Mouse (Mus musculus) embryo, embryonic 11.5 days (tissue): ENCODE measurements at regions not wholly inside any gene's neighbourhood (a gene's known extent, or its start where the extent isn't known, plus 50 kb on each side); places are given as distances from the start of the nearest gene placed in this dataset.
A peak's percentile ranks its signal among the peaks of the same experiment; 100 is the strongest.

Experiments used
- DNase-seq: peaks from one replicate; pipeline ENCODE4 v3.0.0-alpha.2; 2012; ENCODE audit warnings: low read depth, low spot score

DNA sequence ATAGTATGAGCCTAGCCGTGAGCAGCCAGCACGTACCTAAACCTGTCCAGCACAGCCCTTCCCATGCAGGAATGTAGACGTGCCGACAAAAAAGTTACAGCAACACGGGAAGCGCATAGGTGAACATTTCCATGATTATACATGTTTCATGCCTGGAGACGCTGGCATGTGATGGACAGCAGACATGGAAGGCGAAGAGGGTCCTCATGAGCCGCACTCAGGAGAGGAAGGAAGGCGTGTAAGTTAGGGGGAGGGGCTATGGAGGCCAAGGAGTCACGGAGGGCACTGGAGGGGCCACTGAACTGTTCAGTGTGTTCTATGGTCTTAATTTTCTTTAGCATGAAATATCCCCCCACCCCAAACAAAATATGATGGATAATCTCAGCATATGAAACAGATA is 257.2 kb downstream of the Cog6 start:
- DNase-seq = no peak

- DNase-seq = no peak
These were observed 258.5 kb downstream of the Cog6 start for GRCm38 (mm10) chr3:52758561-52758960.

GRCm38 (mm10) chr3:52756816-52757215 is 260.2 kb downstream of the Cog6 start:
- no peak for DNase-seq

DNA sequence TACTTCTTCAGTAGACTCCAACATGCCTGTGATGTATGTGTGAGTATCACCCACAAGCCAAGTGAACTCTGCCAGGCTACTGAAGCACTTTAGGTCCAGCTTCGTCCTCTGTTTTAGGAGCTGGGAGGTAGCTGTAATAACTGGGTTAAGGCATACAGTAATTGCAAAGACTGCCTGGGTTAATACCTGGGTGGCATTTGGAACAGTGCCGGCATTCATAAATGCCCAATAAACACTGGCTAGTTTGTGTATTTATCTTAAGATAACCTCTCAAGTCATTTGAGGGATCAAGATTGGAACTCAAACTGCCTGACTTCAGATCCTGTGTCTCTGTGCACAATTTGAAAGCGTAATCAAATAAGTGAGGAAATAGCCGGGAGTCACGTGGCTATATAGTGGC is 261.0 kb downstream of the Cog6 start:
- DNase-seq = no peak

DNA sequence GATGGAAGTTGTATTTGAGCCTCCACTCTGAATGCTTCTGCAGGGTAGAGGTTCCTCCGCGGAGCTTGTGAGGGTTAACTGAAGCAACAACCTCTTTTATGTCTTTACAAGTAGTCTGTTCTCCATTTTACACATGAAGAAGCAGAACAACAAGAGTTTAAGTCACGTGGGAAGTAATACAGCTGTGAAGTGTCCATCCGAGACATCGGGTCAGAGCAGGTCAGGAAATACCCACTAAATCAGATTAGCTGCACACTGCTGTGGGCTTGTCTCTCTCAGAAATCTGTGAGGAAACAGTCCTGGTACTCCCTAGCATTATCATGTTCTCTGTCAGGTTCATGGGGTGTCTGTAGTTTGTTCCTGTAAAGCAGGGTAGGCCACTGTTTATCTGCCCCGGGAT is 262.1 kb downstream of the Cog6 start:
- DNase-seq = peak; percentile 14

- DNase-seq = no peak
These were observed 262.6 kb downstream of the Cog6 start for GRCm38 (mm10) chr3:52754401-52754800.

- DNase-seq = no peak
These were observed 270.1 kb downstream of the Cog6 start for GRCm38 (mm10) chr3:52746917-52747316.

DNA sequence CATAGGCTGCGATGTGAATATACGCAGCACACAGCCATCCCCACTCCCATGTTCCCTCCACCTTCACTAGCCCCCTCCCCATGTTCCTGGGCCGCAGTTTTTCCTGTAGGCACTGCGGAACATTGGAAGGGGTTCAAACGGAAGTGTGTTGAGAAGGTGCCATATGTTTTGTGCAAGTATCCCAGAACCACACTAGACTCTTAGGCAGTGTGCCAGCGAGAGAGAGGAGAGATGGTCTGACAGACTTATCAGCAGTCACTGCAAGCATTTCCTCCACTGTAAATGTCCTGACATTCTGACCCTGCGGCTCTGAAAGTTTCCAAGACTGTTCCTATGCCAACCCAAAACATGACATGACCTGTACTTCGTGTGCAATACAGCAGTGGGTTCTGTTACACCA is 272.7 kb downstream of the Cog6 start:
- no peak for DNase-seq

DNA sequence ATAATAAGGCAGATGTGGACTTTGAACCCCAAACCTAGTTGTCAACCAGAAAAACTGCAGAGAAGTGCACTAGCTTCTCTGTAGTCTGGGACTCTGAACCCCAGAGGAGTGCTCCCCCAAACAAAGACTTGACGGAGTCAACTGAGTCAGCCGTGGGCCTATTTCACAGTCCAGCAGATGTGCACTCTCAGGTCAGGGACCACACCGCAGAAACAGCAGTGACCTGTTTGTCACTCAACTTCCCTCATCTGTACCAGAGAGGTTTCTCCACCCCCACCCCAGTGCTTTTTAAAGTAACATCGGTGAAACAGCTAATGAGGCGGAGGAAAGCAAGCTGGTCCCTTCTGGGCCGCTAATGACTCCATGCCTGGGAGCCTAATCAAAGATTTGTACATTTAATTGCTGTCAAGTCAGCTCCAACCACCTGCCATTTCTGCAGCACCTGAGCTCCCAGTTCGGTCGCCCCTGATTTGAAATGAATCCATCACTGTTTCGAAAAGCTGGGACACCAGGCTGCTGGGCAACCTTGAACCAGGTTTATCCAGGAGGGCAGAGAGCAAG is 276.5 kb downstream of the Cog6 start:
- DNase-seq = no peak

DNA sequence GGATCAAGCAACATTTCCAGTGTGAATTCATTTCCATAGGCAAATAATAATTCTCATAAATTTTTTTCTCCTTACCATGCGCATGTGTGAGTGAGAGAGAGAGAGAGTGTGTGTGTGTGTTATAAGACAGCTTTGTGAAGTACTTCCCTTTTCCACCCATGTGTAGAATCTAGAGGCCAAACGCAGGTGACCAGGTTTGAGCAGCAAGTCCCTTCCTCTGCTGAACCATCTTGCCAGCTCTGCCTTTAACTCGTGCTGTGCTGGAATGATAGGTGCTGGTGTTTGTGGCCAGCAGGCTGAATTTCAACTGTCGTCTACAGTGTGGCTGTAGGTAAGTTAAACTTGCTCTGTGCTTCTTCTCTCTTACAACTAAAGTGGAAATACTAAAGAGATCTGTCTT is 277.5 kb downstream of the Cog6 start:
- no peak for DNase-seq

- DNase-seq = no peak
These were observed 278.7 kb downstream of the Cog6 start for GRCm38 (mm10) chr3:52738386-52738785.

- no peak for DNase-seq
These were observed 281.1 kb downstream of the Cog6 start for GRCm38 (mm10) chr3:52735939-52736338.

GRCm38 (mm10) chr3:52731941-52732340 is 285.1 kb downstream of the Cog6 start:
- no peak for DNase-seq

- no peak for DNase-seq
These were observed 285.5 kb downstream of the Cog6 start for GRCm38 (mm10) chr3:52731491-52731890.

DNA sequence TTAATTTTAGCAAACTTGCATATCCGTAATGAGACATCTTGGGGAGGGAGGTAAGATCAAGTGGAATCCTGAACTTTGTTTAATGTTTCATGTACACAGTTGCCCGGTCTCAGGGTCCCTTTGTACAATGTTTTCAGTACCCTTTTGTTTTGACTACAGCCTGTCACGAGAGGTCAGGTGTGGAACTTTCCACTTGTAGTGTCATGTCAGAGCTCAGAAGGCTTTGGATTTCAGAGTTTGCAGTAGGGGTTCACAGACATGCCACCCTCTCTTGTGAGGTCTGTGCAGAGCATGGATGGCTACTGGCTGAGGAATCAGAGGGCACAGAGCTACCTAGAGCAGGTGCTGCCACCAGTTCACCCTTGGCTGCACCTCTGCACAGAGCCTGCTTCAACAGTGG is 287.3 kb downstream of the Cog6 start:
- no peak for DNase-seq

DNA sequence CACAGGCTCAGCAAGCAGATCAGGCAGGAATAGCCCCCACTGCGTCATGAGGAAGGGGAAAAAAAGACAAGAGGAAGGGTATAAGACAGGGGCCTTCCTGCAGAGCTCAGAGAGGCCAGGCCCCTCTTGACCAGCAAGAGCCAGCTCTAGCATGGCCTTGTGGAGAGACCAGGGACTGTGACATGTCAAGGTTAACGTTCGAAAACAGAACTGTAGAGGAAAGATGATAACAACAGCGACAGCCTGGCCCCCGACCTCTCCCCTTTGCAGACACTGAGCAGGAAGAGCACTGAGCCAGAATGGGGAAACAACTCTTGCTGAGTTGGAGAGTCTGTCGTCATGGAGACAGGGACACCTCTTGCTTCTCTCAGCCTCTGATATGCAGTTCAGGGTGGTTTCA is 288.2 kb downstream of the Cog6 start:
- no peak for DNase-seq

GRCm38 (mm10) chr3:52728426-52728825 is 288.6 kb downstream of the Cog6 start:
- no peak for DNase-seq

GRCm38 (mm10) chr3:52724354-52724753 is 292.7 kb downstream of the Cog6 start:
- DNase-seq = no peak

DNA sequence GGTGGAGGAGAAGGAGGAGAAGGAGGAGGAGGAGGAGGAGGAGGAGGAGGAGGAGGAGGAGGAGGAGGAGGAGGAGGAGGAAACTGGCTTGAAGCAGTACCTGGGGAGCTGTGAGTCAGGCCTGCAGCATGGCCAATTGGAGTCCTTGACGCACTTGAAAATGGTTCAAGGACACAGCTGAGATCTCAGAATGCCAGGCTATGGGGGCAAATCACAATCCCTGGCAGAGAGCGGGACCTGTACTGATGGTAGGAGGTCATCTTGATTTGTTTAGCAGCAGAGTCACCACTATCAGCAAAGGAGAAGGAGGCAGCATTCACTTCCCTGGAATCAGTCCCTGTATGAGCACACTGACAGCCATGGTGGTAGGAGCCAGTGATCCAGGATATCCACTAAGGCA is 294.1 kb downstream of the Cog6 start:
- no peak for DNase-seq

- no peak for DNase-seq
These were observed 297.9 kb downstream of the Cog6 start for GRCm38 (mm10) chr3:52719181-52719580.

- no peak for DNase-seq
These were observed 299.7 kb downstream of the Cog6 start for GRCm38 (mm10) chr3:52717324-52717723.

DNA sequence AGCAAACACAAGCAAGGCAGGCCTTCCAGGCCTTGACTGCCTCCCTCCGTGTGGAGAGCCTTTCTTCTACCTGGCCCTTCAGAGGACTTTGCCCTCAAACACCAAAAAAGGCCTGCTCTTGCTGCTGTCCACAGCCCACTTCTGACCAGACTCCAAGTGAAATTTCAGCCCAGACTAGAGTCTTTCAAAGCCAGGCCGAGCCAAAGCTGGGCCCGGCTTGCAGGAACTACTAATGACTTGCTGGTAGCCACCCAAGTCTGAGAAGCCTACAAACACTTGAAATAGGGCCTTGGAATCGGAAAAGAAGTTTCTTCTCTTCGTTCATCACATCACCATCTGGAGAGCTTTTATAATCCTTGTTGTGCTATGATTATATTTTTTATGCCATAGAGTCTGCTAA is 304.9 kb downstream of the Cog6 start:
- DNase-seq = no peak

DNA sequence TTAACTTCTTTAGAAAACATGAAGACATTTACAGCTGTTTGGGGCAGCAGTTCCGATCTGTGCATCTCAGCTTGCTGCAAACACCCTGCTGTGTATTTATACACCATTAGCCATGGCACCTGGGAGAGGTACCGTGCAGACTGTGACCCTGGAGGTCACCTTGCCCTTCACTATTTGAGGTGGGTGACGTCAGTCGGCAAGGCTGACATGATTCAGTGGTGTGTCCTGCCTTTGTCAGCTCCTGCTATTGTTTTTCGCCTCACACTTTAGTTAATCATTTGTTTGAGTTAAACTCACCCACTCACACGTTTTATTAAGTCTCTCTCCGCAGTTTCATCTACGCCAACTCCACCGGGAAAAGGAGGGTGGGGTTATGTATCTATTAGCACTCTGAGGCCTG is 305.9 kb downstream of the Cog6 start:
- DNase-seq = no peak

DNA sequence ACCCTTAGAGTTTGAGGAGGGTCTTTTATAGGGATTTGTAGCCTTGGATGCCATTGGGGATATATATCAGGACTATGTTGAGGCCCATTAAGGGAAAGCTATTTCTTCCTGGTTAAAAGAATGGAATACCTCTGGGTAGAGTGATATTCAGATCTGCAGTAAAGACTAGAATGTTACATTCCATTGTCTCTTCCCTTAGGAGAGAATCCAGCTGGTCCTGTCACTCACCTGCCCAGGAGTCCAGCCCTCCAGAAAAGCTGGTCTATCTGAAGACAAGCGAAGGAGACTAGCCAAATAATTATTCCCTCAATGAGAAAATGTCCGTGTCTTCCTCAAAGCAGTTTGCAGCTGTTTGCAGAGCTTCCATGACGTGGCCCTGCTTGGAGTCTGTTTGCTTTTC is 308.3 kb downstream of the Cog6 start:
- DNase-seq = no peak
